Mouse (Mus musculus): ENCODE measurements around the gene Dgkd.
"Not testable (repeated sequence)": the region's sequence is repeated elsewhere in the genome, so short reads cannot be mapped to it uniquely, and the experiment has no call there.

Dgkd gene

GRCm38 (mm10) chr1:87852892-87853600 is at the start of gene Dgkd:
Gene Dgkd, plus strand, starts transcription at chr1:87853287.
- DNase-seq: peak; percentile 57 to 89

DNA sequence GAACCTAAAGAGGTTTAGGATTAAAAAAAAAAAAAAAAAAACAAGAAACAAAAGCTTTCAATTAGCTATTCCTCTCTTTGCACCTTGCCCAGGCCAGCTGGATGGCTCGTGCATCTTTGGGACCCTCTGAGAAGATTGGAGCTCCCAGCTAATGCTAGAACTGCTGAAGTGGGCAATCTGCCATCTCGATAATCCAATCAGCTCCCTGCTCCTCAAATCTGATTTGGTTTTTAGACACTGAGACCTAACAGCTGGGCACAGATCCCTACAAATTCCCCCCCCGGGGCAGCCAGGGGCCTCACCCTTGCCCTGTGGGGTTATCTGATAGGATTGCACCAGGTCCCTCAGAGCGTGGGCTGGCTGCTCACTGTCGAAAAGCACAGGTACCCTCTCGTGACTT is 49.5 kb upstream of the Dgkd start, which contains the start of gene Sag:
Gene Sag (plus strand): TSS at position 105 of the 400 bp plus-strand sequence.
- DNase-seq: no peak

- DNase-seq: no peak
These were observed 45.3 kb upstream of the Dgkd start for GRCm38 (mm10) chr1:87807751-87808150.

GRCm38 (mm10) chr1:87811391-87811790 is 41.7 kb upstream of the Dgkd start:
- DNase-seq: no peak

DNA sequence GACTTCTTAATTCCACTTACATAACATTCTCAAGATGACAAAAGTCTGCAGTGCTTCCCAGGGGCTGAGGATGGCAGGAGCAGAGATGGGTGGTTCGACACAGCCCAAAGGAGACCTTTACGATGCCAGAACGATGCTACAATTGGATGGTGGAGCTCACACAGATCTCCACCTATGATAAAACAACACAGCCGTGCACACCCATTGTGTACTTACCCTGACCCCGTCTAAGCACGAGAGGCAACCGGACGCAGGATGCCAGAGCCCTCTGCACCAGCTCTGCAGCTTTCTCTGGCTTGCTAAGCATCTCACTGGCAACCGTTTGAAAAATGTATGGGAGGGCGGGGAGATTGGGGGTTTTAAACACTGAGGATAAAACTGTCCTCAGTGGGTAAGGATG is 41.0 kb upstream of the Dgkd start:
- DNase-seq: no peak

- DNase-seq: no peak
These were observed 39.9 kb upstream of the Dgkd start for GRCm38 (mm10) chr1:87813155-87813554.

DNA sequence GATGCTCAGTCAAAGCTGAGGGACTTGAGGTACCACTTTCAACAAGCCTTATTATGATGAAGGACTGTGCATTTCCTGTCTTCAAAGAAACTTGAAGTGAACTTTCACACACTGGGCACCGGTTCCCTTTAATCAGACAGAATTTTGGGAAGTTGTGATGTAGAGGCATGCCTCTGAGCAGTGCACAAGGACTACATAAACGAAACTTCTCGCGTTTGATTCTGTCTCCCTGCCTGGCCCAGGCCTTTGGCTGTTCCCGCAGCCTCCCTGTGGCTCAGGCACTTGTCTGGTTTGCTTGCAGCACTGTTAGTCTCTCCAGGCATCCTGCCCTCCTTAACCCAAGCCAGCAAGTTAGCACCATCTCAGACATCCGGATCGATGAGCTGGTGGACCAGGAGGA is 39.4 kb upstream of the Dgkd start:
- peak; percentile 38 to 43 for DNase-seq

GRCm38 (mm10) chr1:87824420-87824995 is 28.6 kb upstream of the Dgkd start:
- no peak for DNase-seq

DNA sequence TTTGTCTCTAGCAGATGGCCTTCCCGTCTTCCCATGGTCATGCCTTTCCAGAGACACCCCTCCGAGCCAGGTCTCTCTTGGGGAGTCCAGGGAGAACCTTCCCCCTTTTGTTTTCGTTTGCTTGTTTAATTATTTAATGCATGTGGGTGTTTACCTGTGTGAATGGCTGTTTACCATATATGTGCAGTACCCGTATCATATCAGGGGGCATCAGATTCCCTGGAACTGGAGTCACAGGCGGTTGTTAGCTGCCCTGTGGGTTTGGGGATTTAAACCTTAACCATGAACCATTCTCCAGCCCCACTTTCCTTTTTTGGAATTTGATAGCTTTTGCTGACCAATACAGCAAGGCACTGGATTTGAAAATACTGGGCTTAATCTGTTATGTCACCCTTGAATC is 27.8 kb upstream of the Dgkd start:
- no peak for DNase-seq

DNA sequence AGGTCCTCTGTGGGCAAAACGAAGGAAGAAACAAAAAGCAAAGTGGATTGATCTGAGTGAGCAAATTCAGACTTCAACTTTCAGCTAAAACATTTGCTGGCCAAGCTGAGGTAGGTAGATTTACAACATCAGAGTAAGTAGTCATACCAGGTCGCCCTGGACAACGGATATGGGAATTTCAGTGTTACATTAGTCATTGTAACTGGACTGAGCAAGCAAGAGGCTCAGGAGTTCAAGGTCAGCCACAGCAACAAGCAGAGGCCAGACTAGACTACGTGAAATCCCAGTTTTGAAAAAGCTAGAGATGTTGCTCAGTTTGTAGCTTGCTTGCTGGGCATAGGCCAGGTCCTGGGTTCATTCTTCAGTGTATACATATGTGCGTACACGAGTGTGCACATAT is 27.1 kb upstream of the Dgkd start:
- no peak for DNase-seq

DNA sequence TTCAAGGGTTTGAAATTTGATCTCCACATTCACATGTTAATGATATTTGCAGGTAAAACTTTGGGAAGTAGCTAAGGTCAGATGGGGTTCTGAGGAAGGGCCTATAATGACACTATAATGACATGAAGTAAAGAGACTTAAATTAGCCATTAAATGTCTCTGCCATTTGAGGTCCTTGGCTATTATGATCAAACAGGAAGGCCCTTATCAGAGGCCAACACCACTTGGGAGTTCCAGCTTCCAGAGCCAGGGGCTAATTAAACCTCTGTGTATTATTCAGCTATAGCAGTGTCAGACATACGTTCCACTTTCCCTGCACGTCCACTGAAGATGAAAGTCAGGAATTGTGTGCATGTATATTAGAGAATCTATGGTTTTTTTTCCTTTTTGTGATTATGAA is 26.6 kb upstream of the Dgkd start:
- no peak for DNase-seq

DNA sequence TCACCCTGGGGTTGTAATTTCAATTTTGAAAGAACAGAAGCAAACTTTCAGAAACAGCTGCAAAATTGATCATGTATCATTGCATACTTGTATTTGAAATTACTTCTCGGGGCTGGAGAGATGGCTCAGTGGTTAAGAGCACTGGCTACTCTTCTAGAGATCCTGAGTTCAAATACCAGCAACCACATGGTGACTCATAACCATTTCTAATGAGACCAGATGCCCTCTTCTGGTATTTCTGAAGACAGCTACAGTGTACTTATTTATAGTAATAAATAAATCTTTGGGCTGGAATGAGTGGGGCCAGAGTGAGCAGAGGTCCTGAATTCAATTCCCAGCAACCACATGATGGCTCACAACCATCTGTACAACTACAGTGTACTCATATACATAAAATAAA is 25.6 kb upstream of the Dgkd start:
- not testable (repeated sequence) for DNase-seq

GRCm38 (mm10) chr1:87828185-87828584 is 24.9 kb upstream of the Dgkd start:
- no peak for DNase-seq

- DNase-seq: no peak
These were observed 24.0 kb upstream of the Dgkd start for GRCm38 (mm10) chr1:87828926-87829580.

- DNase-seq: no peak
These were observed 23.4 kb upstream of the Dgkd start for GRCm38 (mm10) chr1:87829621-87830211.

GRCm38 (mm10) chr1:87836453-87836852 is 16.6 kb upstream of the Dgkd start:
- no peak for DNase-seq

DNA sequence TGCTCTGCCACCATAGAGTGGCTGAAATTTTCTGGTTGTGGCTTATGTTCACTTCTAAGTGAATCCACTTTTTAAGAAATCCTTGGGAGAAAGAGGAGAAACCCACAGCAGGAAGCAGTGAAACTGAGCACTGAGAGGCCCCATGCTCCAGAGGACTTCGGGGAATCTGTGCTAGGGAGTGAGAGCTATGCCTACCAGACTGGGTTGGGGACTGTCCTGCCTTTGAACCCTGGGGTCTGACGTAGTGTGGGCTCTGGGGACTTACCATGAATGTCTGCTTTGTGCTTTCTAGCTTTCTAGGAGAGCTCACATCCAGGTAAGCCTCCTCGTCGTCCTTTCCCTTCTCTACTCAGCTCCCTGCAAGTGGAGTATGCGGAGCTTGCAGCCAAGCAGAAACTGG is 16.1 kb upstream of the Dgkd start:
- DNase-seq: no peak

GRCm38 (mm10) chr1:87840411-87841208 is 12.5 kb upstream of the Dgkd start:
- no peak for DNase-seq

- no peak for DNase-seq
These were observed 6.1 kb upstream of the Dgkd start for GRCm38 (mm10) chr1:87846801-87847474.

GRCm38 (mm10) chr1:87847475-87848168 is 5.5 kb upstream of the Dgkd start:
- no peak for DNase-seq

DNA sequence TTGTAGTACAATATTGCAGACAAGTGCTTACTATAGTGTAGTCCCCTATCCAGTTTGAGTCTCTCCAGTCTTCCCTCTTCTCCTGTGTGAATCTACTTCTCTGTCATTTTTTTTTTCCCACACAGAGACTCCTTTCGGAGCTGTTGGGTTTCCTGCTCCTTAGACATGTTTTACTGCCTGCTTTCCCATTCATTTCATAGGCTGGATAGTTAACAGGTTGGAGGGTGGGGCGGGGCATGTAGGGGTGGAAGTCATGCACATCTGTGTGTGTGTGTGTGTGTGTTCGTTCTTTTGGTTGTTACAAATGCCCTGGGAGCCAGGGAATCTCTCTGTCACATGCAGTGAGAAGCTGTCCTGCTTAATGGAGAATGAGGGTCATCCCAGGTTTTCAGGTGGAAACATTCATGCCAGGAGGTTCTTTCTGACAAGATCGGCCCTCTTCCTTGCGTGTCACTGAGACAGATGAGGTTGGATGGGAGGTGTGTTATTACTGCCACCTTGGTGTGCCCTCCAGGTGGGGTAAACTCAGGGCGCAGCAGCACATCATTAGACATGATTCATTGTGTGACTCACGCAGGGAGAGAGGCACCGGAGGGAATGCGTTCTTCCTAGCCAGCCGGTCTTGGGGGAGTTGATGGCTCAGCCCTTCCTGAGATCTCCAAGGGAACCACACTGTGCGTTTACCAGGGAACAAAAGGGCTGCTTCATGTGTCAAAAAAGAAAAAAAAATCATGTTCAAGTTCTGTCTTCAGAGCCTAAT is 4.7 kb upstream of the Dgkd start:
- DNase-seq: no peak
